Mouse (Mus musculus): ENCODE results near the gene Mab21l2. TPM values are rescaled to one million over a fixed set of nuclear protein-coding genes. Genes with fewer than 3 reads are reported as not detected.

Gene Mab21l2
- polyA plus RNA-seq (2015; fragmentation: Illumina TruSeq; extraction: RNeasy Lipid Tissue Mini Kit (QIAGEN cat#74804); ENCODE audit: insufficient read depth, low read depth, low replicate concordance) = not detected

GRCm38 (mm10) chr3:86548091-86549015, at the start of gene Mab21l2:
Mab21l2 (minus strand) TSS chr3:86548629.

Measured in pancreas, adult 10 weeks (tissue).